Mouse (Mus musculus): ENCODE results near the gene Arhgap1. TPM values are rescaled to one million over a fixed set of nuclear protein-coding genes. Genes with fewer than 3 reads are reported as not detected.

Arhgap1 gene
- polyA plus RNA-seq, 1 experiment from 2014 or later: 90.6 TPM

- Histone ChIP-seq H3K4me3 (no peak overlapping the region), H3K4me2 (no peak overlapping the region), H3K4me1 (replicated peaks) (no peaks in the 10 kb centered on the region), H3K27me3 (no peaks in the 10 kb centered on the region), H3K9ac (no peak overlapping the region), H3K36me3 (peaks cover 96% of the 10 kb centered on the region), H3K27ac (replicated peaks) (no peak overlapping the region), H3K9me3 (no peaks in the 10 kb centered on the region)
- ATAC-seq (ENCODE audit: low read depth): no peak
- 96% methylated on average over 6 of the region's 6 CpGs for WGBS
Observed at GRCm38 (mm10) chr2:91670038-91670437, 20.4 kb downstream of the Arhgap1 start.

- WGBS: 76% methylated on average over 2 of the region's 2 CpGs
- no peaks in the 10 kb centered on the region for H3K9me3 ChIP-seq
- no peak overlapping the region for H3K27ac ChIP-seq (replicated peaks)
- ATAC-seq (ENCODE audit: low read depth): no peak
- H3K36me3 ChIP-seq: peaks cover 99% of the 10 kb centered on the region
- H3K4me2 ChIP-seq: no peak overlapping the region
- H3K9ac ChIP-seq: no peak overlapping the region
- H3K27me3 ChIP-seq: no peaks in the 10 kb centered on the region
- no peak overlapping the region for H3K4me3 ChIP-seq
- H3K4me1 ChIP-seq (replicated peaks): no peaks in the 10 kb centered on the region
Observed at GRCm38 (mm10) chr2:91673587-91673986, 23.9 kb downstream of the Arhgap1 start.

- no peak; the same call in 1 of the 2 replicates for ATAC-seq (ENCODE audit: low read depth)
- no peaks in the 10 kb centered on the region for H3K4me1 ChIP-seq (replicated peaks)
- no peaks in the 10 kb centered on the region for H3K9me3 ChIP-seq
- H3K4me2 ChIP-seq: no peak overlapping the region
- WGBS: 91% methylated on average over 5 of the region's 5 CpGs
- no peak overlapping the region for H3K27ac ChIP-seq (replicated peaks)
- H3K9ac ChIP-seq: no peak overlapping the region
- H3K36me3 ChIP-seq: peaks cover 99% of the 10 kb centered on the region
- no peak overlapping the region for H3K4me3 ChIP-seq
- H3K27me3 ChIP-seq: no peaks in the 10 kb centered on the region
Observed at GRCm38 (mm10) chr2:91674895-91675294, 25.2 kb downstream of the Arhgap1 start.

- no peaks in the 10 kb centered on the region for H3K4me1 ChIP-seq (replicated peaks)
- ATAC-seq (ENCODE audit: low read depth): no peak
- H3K9me3 ChIP-seq: no peaks in the 10 kb centered on the region
- no peak overlapping the region for H3K27ac ChIP-seq (replicated peaks)
- H3K4me3 ChIP-seq: no peak overlapping the region
- no peak overlapping the region for H3K9ac ChIP-seq
- peaks cover 98% of the 10 kb centered on the region for H3K36me3 ChIP-seq
- 80% methylated on average over 2 of the region's 2 CpGs for WGBS
- no peak overlapping the region for H3K4me2 ChIP-seq
- H3K27me3 ChIP-seq: no peaks in the 10 kb centered on the region
Observed at GRCm38 (mm10) chr2:91676420-91676819, 26.8 kb downstream of the Arhgap1 start.

- no peaks in the 10 kb centered on the region for H3K9me3 ChIP-seq
- no peak overlapping the region for H3K4me2 ChIP-seq
- H3K4me1 ChIP-seq (replicated peaks): no peaks in the 10 kb centered on the region
- no peak overlapping the region for H3K27ac ChIP-seq (replicated peaks)
- H3K36me3 ChIP-seq: peaks cover 98% of the 10 kb centered on the region
- H3K9ac ChIP-seq: no peak overlapping the region
- no peak for ATAC-seq (ENCODE audit: low read depth)
- no peaks in the 10 kb centered on the region for H3K27me3 ChIP-seq
- no peak overlapping the region for H3K4me3 ChIP-seq
Observed at GRCm38 (mm10) chr2:91676961-91677360, 27.3 kb downstream of the Arhgap1 start.

- Histone ChIP-seq H3K9me3 (no peaks in the 10 kb centered on the region), H3K36me3 (peaks cover 89% of the 10 kb centered on the region), H3K4me2 (no peak overlapping the region), H3K27me3 (no peaks in the 10 kb centered on the region), H3K27ac (replicated peaks) (no peak overlapping the region), H3K9ac (no peak overlapping the region), H3K4me1 (replicated peaks) (no peaks in the 10 kb centered on the region), H3K4me3 (no peak overlapping the region)
- ATAC-seq (ENCODE audit: low read depth): no peak
- 67% methylated on average over 4 of the region's 4 CpGs for WGBS
Observed at GRCm38 (mm10) chr2:91682850-91683249, 33.2 kb downstream of the Arhgap1 start.

- H3K4me2 ChIP-seq: no peak overlapping the region
- H3K4me3 ChIP-seq: no peak overlapping the region
- no peaks in the 10 kb centered on the region for H3K9me3 ChIP-seq
- WGBS: 79% methylated on average over 8 of the region's 8 CpGs
- no peak overlapping the region for H3K27ac ChIP-seq (replicated peaks)
- no peaks in the 10 kb centered on the region for H3K27me3 ChIP-seq
- no peaks in the 10 kb centered on the region for H3K4me1 ChIP-seq (replicated peaks)
- no peak overlapping the region for H3K9ac ChIP-seq
- ATAC-seq (ENCODE audit: low read depth): no peak
- H3K36me3 ChIP-seq: peaks cover 88% of the 10 kb centered on the region
Observed at GRCm38 (mm10) chr2:91683919-91684318, 34.3 kb downstream of the Arhgap1 start.

GRCm38 (mm10) chr2:91689452-91689851 is 39.8 kb downstream of the Arhgap1 start:
- Histone ChIP-seq H3K4me2 (no peak overlapping the region), H3K4me1 (replicated peaks) (no peaks in the 10 kb centered on the region), H3K4me3 (no peak overlapping the region), H3K27me3 (no peaks in the 10 kb centered on the region), H3K9me3 (no peaks in the 10 kb centered on the region), H3K36me3 (peaks cover 79% of the 10 kb centered on the region), H3K9ac (no peak overlapping the region), H3K27ac (replicated peaks) (no peak overlapping the region)
- WGBS: 81% methylated on average over 7 of the region's 7 CpGs
- no peak for ATAC-seq (ENCODE audit: low read depth)

- H3K9me3 ChIP-seq: no peaks in the 10 kb centered on the region
- no peak for ATAC-seq (ENCODE audit: low read depth)
- H3K4me1 ChIP-seq (replicated peaks): no peaks in the 10 kb centered on the region
- no peak overlapping the region for H3K4me3 ChIP-seq
- 93% methylated on average over 10 of the region's 10 CpGs for WGBS
- no peak overlapping the region for H3K9ac ChIP-seq
- H3K27me3 ChIP-seq: no peaks in the 10 kb centered on the region
- H3K27ac ChIP-seq (replicated peaks): no peak overlapping the region
- H3K4me2 ChIP-seq: no peak overlapping the region
- peaks cover 37% of the 10 kb centered on the region for H3K36me3 ChIP-seq
Observed at GRCm38 (mm10) chr2:91695436-91696224, 46.0 kb downstream of the Arhgap1 start.

- no peak overlapping the region for H3K4me3 ChIP-seq
- WGBS: 84% methylated on average over 1 of the region's 1 CpGs
- no peaks in the 10 kb centered on the region for H3K27me3 ChIP-seq
- no peak overlapping the region for H3K9ac ChIP-seq
- no peaks in the 10 kb centered on the region for H3K4me1 ChIP-seq (replicated peaks)
- peaks cover 34% of the 10 kb centered on the region for H3K36me3 ChIP-seq
- H3K4me2 ChIP-seq: no peak overlapping the region
- H3K9me3 ChIP-seq: no peaks in the 10 kb centered on the region
- ATAC-seq (ENCODE audit: low read depth): no peak
- H3K27ac ChIP-seq (replicated peaks): no peak overlapping the region
Observed at GRCm38 (mm10) chr2:91696225-91696590, 46.5 kb downstream of the Arhgap1 start.

- 80% methylated on average over 1 of the region's 1 CpGs for WGBS
- Histone ChIP-seq H3K4me1 (replicated peaks) (no peaks in the 10 kb centered on the region), H3K27me3 (no peaks in the 10 kb centered on the region), H3K9me3 (no peaks in the 10 kb centered on the region), H3K36me3 (peaks cover 14% of the 10 kb centered on the region), H3K4me2 (no peak overlapping the region), H3K9ac (no peak overlapping the region), H3K4me3 (no peak overlapping the region), H3K27ac (replicated peaks) (no peak overlapping the region)
- ATAC-seq (ENCODE audit: low read depth): no peak
Observed at GRCm38 (mm10) chr2:91699225-91699624, 49.6 kb downstream of the Arhgap1 start.

- no peak for ATAC-seq (ENCODE audit: low read depth)
- H3K4me2 ChIP-seq: no peak overlapping the region
- no peaks in the 10 kb centered on the region for H3K9me3 ChIP-seq
- H3K4me3 ChIP-seq: no peak overlapping the region
- H3K36me3 ChIP-seq: no peaks in the 10 kb centered on the region
- no peaks in the 10 kb centered on the region for H3K4me1 ChIP-seq (replicated peaks)
- no peaks in the 10 kb centered on the region for H3K27me3 ChIP-seq
- H3K9ac ChIP-seq: no peak overlapping the region
- WGBS: 93% methylated on average over 2 of the region's 2 CpGs
- no peak overlapping the region for H3K27ac ChIP-seq (replicated peaks)
Observed at GRCm38 (mm10) chr2:91701366-91701765, 51.7 kb downstream of the Arhgap1 start.

- ATAC-seq (ENCODE audit: low read depth): no peak
- no peaks in the 10 kb centered on the region for H3K27me3 ChIP-seq
- no peak overlapping the region for H3K4me2 ChIP-seq
- no peaks in the 10 kb centered on the region for H3K36me3 ChIP-seq
- no peak overlapping the region for H3K27ac ChIP-seq (replicated peaks)
- WGBS: 90% methylated on average over 6 of the region's 6 CpGs
- H3K4me1 ChIP-seq (replicated peaks): peaks cover 11% of the 10 kb centered on the region
- no peak overlapping the region for H3K4me3 ChIP-seq
- H3K9ac ChIP-seq: no peak overlapping the region
- H3K9me3 ChIP-seq: no peaks in the 10 kb centered on the region
Observed at GRCm38 (mm10) chr2:91705736-91706135, 56.1 kb downstream of the Arhgap1 start.

Data from neural tube, embryonic 13.5 days (tissue).